Mouse (Mus musculus): ENCODE results near the gene Alpl. TPM values are rescaled to one million over a fixed set of nuclear protein-coding genes. Genes with fewer than 3 reads are reported as not detected.
A peak's percentile ranks its signal among the peaks of the same experiment; 100 is the strongest.

Alpl gene
- polyA plus RNA-seq, 1 experiment from 2014 or later: 0.72 TPM

DNA sequence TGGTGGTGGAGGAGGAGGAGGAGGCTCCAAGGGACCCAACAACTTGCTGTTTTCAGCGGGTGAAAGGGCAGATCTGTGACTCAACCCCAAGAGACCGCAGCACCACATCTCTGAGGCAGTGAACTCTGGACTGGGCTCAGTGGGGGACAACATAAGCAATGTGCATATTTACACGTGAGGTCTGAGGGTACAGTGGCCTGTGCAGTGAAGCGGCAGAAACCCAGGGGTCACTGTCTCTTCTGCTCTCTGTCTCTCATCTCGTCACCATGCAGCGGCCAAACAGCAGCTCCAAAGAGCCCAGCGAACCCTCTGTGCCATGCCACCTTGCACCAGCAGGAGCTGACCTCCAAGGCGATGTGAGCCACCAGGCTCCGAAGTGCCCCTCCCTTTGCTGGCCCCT is 49.1 kb downstream of the Alpl start:
- ATAC-seq: no peak
- no peak overlapping the region for H3K9ac ChIP-seq (ENCODE audit: low read depth, low read length)
- H3K36me3 ChIP-seq (ENCODE audit: control insufficient read depth, insufficient read depth): no peaks in the 10 kb centered on the region
- no peak overlapping the region for H3K4me2 ChIP-seq (replicated peaks; ENCODE audit: low read depth)
- TF ChIP-seq CTCF (IDR thresholded peaks at IDR 0.05; ENCODE audit: low read depth): no peak
- H3K27ac ChIP-seq (ENCODE audit: low read depth, low read length): no peak overlapping the region
- H3K27me3 ChIP-seq (replicated peaks; ENCODE audit: control insufficient read depth, insufficient read depth, low read length): no peaks in the 10 kb centered on the region
- no peaks in the 10 kb centered on the region for H3K9me3 ChIP-seq (ENCODE audit: control insufficient read depth)
- no peaks in the 10 kb centered on the region for H3K4me1 ChIP-seq (replicated peaks; ENCODE audit: control insufficient read depth, insufficient read depth, low read length)
- H3K4me3 ChIP-seq (ENCODE audit: low read depth, low read length): no peak overlapping the region
- 87% methylated on average over 9 of the region's 9 CpGs for WGBS

- Histone ChIP-seq H3K4me3 (ENCODE audit: low read depth, low read length) (no peak overlapping the region), H3K27me3 (replicated peaks; ENCODE audit: control insufficient read depth, insufficient read depth, low read length) (no peaks in the 10 kb centered on the region), H3K4me2 (replicated peaks; ENCODE audit: low read depth) (no peak overlapping the region), H3K27ac (ENCODE audit: low read depth, low read length) (no peak overlapping the region), H3K9me3 (ENCODE audit: control insufficient read depth) (no peaks in the 10 kb centered on the region), H3K9ac (ENCODE audit: low read depth, low read length) (no peak overlapping the region), H3K4me1 (replicated peaks; ENCODE audit: control insufficient read depth, insufficient read depth, low read length) (no peaks in the 10 kb centered on the region), H3K36me3 (ENCODE audit: control insufficient read depth, insufficient read depth) (no peaks in the 10 kb centered on the region)
- 68% methylated on average over 13 of the region's 13 CpGs for WGBS
- TF ChIP-seq CTCF (IDR thresholded peaks at IDR 0.05; ENCODE audit: low read depth): peak; percentile 68
- no peak for ATAC-seq
Measured at GRCm38 (mm10) chr4:137744433-137744918, 51.7 kb downstream of the Alpl start.

DNA sequence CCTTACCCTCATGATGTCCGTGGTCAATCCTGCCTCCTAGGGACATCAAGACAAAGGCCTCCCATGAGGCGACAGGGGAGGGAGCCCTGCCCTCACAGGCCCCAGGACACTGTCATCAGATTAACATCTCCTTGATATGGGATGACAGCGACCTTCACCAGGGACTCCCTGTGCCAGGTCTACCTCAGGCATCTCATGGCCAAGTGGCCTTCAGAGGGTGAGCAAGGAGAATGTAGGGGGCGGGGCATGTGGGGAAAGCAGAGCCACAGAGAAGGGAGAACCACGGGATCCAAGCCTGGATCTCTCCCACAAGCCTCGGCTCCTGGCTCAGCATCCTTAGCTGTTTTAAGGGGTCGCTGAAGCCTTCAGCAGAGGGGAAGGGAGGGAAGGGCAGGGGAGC is 52.4 kb downstream of the Alpl start:
- ATAC-seq: no peak
- Histone ChIP-seq H3K4me2 (replicated peaks; ENCODE audit: low read depth) (no peak overlapping the region), H3K27me3 (replicated peaks; ENCODE audit: control insufficient read depth, insufficient read depth, low read length) (no peaks in the 10 kb centered on the region), H3K36me3 (ENCODE audit: control insufficient read depth, insufficient read depth) (no peaks in the 10 kb centered on the region), H3K4me1 (replicated peaks; ENCODE audit: control insufficient read depth, insufficient read depth, low read length) (no peaks in the 10 kb centered on the region), H3K9me3 (ENCODE audit: control insufficient read depth) (no peaks in the 10 kb centered on the region), H3K4me3 (ENCODE audit: low read depth, low read length) (no peak overlapping the region), H3K9ac (ENCODE audit: low read depth, low read length) (no peak overlapping the region), H3K27ac (ENCODE audit: low read depth, low read length) (no peak overlapping the region)
- WGBS: 63% methylated on average over 7 of the region's 7 CpGs
- TF ChIP-seq CTCF (IDR thresholded peaks at IDR 0.05; ENCODE audit: low read depth): no peak

- H3K27me3 ChIP-seq (replicated peaks; ENCODE audit: control insufficient read depth, insufficient read depth, low read length): no peaks in the 10 kb centered on the region
- H3K9ac ChIP-seq (ENCODE audit: low read depth, low read length): no peak overlapping the region
- no peak for ATAC-seq
- no peak overlapping the region for H3K27ac ChIP-seq (ENCODE audit: low read depth, low read length)
- H3K4me3 ChIP-seq (ENCODE audit: low read depth, low read length): no peak overlapping the region
- no peaks in the 10 kb centered on the region for H3K9me3 ChIP-seq (ENCODE audit: control insufficient read depth)
- no peaks in the 10 kb centered on the region for H3K36me3 ChIP-seq (ENCODE audit: control insufficient read depth, insufficient read depth)
- no peaks in the 10 kb centered on the region for H3K4me1 ChIP-seq (replicated peaks; ENCODE audit: control insufficient read depth, insufficient read depth, low read length)
- TF ChIP-seq CTCF (IDR thresholded peaks at IDR 0.05; ENCODE audit: low read depth): no peak
- whole genome bisulfite sequencing: 82% methylated on average over 7 of the region's 7 CpGs
- H3K4me2 ChIP-seq (replicated peaks; ENCODE audit: low read depth): no peak overlapping the region
Measured at GRCm38 (mm10) chr4:137740350-137740749, 55.8 kb downstream of the Alpl start.

DNA sequence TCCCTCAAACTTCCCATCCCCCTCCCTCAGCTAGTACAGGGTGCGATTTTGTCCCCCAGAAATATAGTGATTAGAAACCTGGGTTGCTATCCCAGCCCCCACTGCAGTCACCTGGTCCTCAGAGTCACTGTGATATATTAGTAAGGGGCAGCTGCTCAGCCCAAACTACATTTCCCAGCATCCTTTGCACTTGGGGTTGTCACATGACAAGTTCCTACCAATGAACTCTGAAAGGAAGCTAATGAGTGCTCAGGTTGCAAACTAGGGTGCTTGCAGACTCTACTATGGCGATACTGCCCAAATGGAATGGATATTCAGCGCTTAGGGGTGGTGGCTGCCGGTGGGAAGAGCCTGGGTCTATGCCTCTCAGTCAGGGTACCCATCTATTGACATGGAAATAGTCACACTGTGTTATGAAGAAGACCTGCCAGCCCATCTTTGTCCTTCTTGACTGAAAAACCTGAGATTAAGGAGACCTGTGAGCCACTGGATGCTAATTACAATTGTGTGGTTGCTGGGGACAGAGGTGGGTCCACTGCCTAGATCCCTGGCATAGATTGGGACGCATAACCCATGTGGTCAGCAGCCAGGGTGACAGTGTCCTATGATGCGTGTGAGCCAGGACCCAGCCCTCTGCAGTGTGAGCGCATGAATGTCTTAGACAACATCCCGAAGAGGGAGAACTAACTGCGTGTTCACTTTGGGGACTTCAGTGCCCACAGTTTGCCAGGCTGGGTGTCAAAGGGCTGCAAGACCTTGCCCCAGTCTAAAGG is 56.8 kb downstream of the Alpl start:
- no peak for ATAC-seq
- 57% methylated on average over 9 of the region's 9 CpGs for WGBS
- Histone ChIP-seq H3K27ac (ENCODE audit: low read depth, low read length) (no peak overlapping the region), H3K27me3 (replicated peaks; ENCODE audit: control insufficient read depth, insufficient read depth, low read length) (no peaks in the 10 kb centered on the region), H3K9ac (ENCODE audit: low read depth, low read length) (no peak overlapping the region), H3K9me3 (ENCODE audit: control insufficient read depth) (no peaks in the 10 kb centered on the region), H3K4me1 (replicated peaks; ENCODE audit: control insufficient read depth, insufficient read depth, low read length) (no peaks in the 10 kb centered on the region), H3K36me3 (ENCODE audit: control insufficient read depth, insufficient read depth) (no peaks in the 10 kb centered on the region), H3K4me2 (replicated peaks; ENCODE audit: low read depth) (0 out of 2 replicates have a peak overlapping the region, but pooled peaks have one; percentile 33), H3K4me3 (ENCODE audit: low read depth, low read length) (no peak overlapping the region)
- no peak for TF ChIP-seq CTCF (IDR thresholded peaks at IDR 0.05; ENCODE audit: low read depth)

DNA sequence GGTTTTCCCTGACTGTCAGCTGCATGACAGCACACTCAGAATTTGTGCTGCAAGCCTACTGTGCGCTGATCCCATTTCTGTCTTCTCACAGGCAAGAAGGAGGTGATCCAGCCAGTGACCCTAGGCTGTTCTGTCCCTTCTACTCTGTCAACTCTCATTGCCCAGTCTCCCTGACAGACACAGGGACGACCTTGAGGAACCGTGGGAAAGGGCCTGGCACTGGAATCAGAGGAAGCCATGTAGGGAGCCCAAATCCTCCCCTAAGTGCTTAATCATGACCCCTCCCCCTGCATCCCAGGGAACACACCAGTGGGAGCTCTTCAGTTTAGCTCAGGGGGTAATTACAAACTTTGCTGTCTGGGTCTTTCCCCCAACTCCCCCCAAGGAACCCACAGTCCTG is 58.4 kb downstream of the Alpl start:
- Histone ChIP-seq H3K4me2 (replicated peaks; ENCODE audit: low read depth) (no peak overlapping the region), H3K9ac (ENCODE audit: low read depth, low read length) (no peak overlapping the region), H3K27me3 (replicated peaks; ENCODE audit: control insufficient read depth, insufficient read depth, low read length) (no peaks in the 10 kb centered on the region), H3K36me3 (ENCODE audit: control insufficient read depth, insufficient read depth) (no peaks in the 10 kb centered on the region), H3K9me3 (ENCODE audit: control insufficient read depth) (no peaks in the 10 kb centered on the region), H3K4me3 (ENCODE audit: low read depth, low read length) (no peak overlapping the region), H3K4me1 (replicated peaks; ENCODE audit: control insufficient read depth, insufficient read depth, low read length) (no peaks in the 10 kb centered on the region), H3K27ac (ENCODE audit: low read depth, low read length) (no peak overlapping the region)
- ATAC-seq: no peak
- WGBS: 61% methylated on average over 3 of the region's 3 CpGs
- TF ChIP-seq CTCF (IDR thresholded peaks at IDR 0.05; ENCODE audit: low read depth): no peak
